Mouse (Mus musculus): ENCODE results near the gene Vipas39. TPM values are rescaled to one million over a fixed set of nuclear protein-coding genes. Genes with fewer than 3 reads are reported as not detected.
"Not testable (repeated sequence)": the region's sequence is repeated elsewhere in the genome, so short reads cannot be mapped to it uniquely, and the experiment has no call there.

Gene Vipas39
- polyA plus RNA-seq, 1 experiment = 23.7 TPM

DNA sequence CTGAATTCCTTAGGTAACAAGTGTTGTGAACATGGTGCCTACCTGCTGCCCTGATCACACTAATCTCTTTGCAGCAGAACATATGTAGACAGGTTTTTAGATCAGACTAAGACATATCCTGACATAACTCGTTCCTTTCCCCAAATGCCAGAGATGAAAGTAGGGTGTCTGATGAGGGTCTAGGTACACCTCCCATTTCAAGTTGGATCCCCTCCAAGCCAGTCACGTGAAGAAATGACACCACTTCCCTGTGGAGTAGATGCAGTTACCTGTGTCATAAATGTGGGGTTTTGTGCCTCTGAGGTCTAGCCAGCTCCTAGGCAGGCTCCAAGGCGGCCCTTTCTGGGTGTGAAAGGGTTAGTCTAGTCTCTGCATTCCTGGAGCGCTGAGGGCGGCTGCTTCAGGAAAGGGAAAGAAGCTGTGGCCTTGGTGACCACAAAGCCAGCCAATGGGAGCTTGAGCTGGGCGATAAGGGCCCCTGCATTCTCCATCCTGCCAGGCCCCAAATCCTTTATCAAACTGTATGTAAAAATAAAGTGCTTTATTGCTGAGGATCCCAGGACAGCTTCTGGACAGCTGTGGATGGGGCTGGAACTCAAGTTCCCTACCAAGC is 12.2 kb upstream of the Vipas39 start:
- no peak overlapping the region for H3K27ac ChIP-seq (ENCODE audit: control insufficient read depth, insufficient read depth, low read depth, low read length, poor library complexity)
- H3K4me3 ChIP-seq (replicated peaks; ENCODE audit: control insufficient read depth, low read depth, low read length) = no peak overlapping the region
- no peak for TF ChIP-seq POLR2A (IDR thresholded peaks at IDR 0.05; ENCODE audit: borderline replicate concordance, control insufficient read depth, low read depth, low read length)
- TF ChIP-seq CTCF (IDR thresholded peaks at IDR 0.05; ENCODE audit: control insufficient read depth, insufficient read depth, low read length) = no peak
- 9% methylated on average over 6 of the region's 6 CpGs for WGBS
- H3K4me1 ChIP-seq (ENCODE audit: control insufficient read depth, insufficient read depth, low read length) = no peaks in the 10 kb centered on the region

DNA sequence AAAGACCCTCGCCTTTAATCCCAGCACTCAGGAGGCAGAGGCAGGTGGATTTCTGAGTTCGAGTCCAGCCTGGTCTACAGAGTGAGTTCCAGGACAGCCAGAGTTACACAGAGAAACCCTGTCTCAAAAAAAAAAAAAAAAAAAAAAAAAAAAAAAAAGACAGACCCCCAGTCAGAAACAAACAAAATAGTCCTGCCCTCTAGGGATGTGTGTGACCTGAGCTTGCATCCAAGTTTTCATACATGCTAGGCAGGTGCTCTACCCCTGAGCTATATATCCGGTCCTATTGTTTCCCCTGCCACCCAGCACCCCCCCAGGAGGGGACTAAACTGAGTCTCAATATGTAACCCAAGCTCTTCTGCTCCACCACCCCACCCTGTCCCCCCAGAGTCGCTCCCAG is 11.2 kb upstream of the Vipas39 start:
- H3K27ac ChIP-seq (ENCODE audit: control insufficient read depth, insufficient read depth, low read depth, low read length, poor library complexity); H3K4me3 ChIP-seq (replicated peaks; ENCODE audit: control insufficient read depth, low read depth, low read length); H3K4me1 ChIP-seq (ENCODE audit: control insufficient read depth, insufficient read depth, low read length): not testable (repeated sequence)
- 73% methylated on average over 4 of the region's 4 CpGs for WGBS

DNA sequence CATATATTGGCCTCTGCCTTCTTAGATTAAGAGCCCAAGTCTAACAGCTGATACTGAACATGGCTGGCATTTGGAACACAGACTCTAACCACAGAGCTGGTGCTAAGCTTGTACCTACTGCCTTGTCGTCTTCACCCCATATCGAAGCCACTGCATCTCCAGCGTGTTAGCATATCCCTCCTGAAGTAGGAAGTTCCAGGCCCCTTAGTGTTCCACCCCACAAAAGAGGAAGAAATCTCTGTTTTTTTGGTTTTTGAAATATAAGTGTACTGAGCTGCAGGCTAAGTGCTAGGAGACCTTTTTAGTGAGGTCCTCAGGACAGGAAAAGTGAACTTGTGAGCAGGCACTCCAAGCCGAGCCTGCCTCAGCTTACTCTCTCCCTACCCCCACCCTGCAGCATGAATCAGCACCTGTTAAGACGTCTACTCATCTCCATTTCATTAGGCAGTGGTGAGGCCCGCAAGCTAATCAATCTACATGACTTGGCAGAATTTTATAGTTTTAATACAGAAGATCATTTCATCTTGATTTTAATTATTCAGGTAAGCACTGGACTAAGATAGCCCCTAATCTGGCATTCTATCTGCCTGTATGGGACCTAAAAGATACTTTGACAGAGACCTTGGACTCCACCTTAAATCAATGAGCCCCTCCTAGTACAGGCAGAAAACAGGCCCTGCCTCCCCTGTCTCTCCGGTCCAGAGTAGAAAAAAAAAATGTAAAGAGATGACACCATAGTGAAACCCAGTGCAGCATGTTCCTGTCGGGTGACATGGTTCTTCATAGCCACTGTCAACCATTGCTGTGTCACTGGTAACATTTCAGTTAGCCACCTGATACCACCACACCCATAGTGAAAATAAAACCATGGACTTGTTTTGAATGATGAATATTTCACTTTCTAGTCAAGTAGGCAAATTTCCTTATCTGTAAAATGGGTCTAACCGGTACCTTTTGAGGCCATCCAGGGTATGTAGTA is 9.1 kb upstream of the Vipas39 start:
- TF ChIP-seq POLR2A (IDR thresholded peaks at IDR 0.05; ENCODE audit: borderline replicate concordance, control insufficient read depth, low read depth, low read length) (no peak), CTCF (IDR thresholded peaks at IDR 0.05; ENCODE audit: control insufficient read depth, insufficient read depth, low read length) (no peak)

DNA sequence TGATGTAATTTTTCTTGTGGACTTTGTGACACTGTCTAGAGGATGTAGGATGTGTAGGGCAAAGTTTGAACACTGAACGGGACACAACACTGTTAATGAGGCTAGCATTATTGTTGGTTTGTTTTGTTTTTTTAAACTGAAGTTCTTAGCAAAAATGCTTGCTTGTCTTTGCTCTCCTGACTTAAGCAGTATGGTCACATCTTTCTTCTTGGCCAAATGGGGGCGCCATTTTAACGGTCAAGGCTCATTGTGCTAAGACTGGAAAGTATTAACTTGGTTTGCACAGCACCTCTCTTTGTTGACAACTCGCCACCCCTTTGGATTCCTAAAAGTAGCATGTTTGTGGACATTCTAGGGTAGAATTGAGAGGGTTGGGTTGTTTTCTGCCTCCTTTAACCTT is 1.6 kb upstream of the Vipas39 start:
- no peak overlapping the region for H3K4me3 ChIP-seq (replicated peaks; ENCODE audit: control insufficient read depth, low read depth, low read length)
- H3K27ac ChIP-seq (ENCODE audit: control insufficient read depth, insufficient read depth, low read depth, low read length, poor library complexity) = no peak overlapping the region
- H3K4me1 ChIP-seq (ENCODE audit: control insufficient read depth, insufficient read depth, low read length) = 0 out of 2 replicates have a peak, but pooled peaks cover 2% of the 10 kb centered on the region
- TF ChIP-seq CTCF (IDR thresholded peaks at IDR 0.05; ENCODE audit: control insufficient read depth, insufficient read depth, low read length) = no peak
- TF ChIP-seq POLR2A (IDR thresholded peaks at IDR 0.05; ENCODE audit: borderline replicate concordance, control insufficient read depth, low read depth, low read length) = no peak
- 18% methylated on average over 4 of the region's 4 CpGs for WGBS

More for the DNA sequence above, 9.1 kb upstream of the Vipas39 start:
- Histone ChIP-seq H3K4me1 (ENCODE audit: control insufficient read depth, insufficient read depth, low read length) (no peaks in the 10 kb centered on the region), H3K4me3 (replicated peaks; ENCODE audit: control insufficient read depth, low read depth, low read length) (no peak overlapping the region), H3K27ac (ENCODE audit: control insufficient read depth, insufficient read depth, low read depth, low read length, poor library complexity) (no peak overlapping the region)
- 48% methylated on average over 9 of the region's 9 CpGs for WGBS

DNA sequence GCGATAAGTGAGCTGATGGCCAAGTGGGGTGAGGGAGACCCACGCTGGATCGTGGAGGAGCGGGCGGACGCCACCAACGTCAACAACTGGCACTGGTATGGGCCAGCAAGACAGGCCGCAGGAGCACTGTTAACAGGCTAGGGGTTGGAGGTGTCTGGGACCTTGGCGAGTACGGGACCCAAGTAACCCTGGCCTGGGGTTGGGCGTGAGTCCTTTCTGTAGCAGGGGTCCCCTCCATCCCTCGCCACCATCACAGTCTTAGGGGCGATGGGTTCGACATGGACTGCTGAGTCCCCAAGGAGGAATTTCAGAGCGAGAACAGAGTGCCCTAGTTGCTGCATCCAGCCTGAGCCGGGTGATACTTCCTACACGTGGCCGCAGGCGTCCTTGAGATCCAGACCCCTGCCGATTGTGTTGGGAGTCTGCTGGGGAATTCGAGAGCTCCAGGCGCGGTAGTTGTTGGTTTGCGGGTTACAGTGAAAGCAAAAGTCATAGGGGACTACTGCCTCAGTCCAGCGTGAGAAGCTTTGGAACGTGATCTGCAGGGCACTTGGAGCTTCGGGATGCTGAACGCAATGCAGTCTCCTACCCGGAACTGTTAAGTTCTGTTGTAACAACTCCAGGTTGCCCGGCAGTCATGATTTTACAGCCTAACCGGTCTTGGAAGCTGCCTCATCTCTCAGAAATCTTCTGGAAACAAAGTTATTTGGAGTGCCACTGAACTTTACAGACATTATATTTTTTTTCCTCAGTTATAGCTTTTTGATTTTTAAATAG is 959 bp upstream of the Vipas39 start:
- TF ChIP-seq CTCF (IDR thresholded peaks at IDR 0.05; ENCODE audit: control insufficient read depth, insufficient read depth, low read length) = no peak
- TF ChIP-seq POLR2A (IDR thresholded peaks at IDR 0.05; ENCODE audit: borderline replicate concordance, control insufficient read depth, low read depth, low read length) = no peak
- Histone ChIP-seq H3K4me3 (replicated peaks; ENCODE audit: control insufficient read depth, low read depth, low read length) (peak overlapping the region; percentile 94), H3K27ac (ENCODE audit: control insufficient read depth, insufficient read depth, low read depth, low read length, poor library complexity) (peak overlapping the region; percentile 82), H3K4me1 (ENCODE audit: control insufficient read depth, insufficient read depth, low read length) (0 out of 2 replicates have a peak, but pooled peaks cover 2% of the 10 kb centered on the region)
- WGBS = under 1% methylated on average over 31 of the region's 31 CpGs

DNA sequence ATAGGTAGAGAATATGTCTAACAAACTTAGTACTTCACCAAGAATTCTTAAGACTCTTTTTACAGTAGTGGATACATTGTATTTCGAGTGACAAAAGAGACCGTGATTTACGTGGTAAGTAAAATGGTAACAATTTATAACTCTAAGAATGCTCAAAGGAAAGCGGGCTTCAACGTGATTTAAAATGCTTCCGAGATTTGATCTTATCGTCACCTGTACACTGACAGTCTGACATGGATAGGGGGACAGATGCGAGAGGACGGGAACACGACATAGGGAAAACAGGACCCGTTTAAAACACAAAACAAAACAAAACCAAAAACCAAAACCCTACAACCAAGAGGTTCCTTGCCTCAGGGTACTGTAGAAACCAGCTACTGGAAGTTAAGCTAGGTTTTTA is 612 bp downstream of the Vipas39 start:
- 18% methylated on average over 11 of the region's 11 CpGs for WGBS
- H3K27ac ChIP-seq (ENCODE audit: control insufficient read depth, insufficient read depth, low read depth, low read length, poor library complexity) = no peak overlapping the region
- TF ChIP-seq POLR2A (IDR thresholded peaks at IDR 0.05; ENCODE audit: borderline replicate concordance, control insufficient read depth, low read depth, low read length) (no peak), CTCF (IDR thresholded peaks at IDR 0.05; ENCODE audit: control insufficient read depth, insufficient read depth, low read length) (no peak)
- peaks cover 5% of the 10 kb centered on the region; the same call in 1 of the 2 replicates for H3K4me1 ChIP-seq (ENCODE audit: control insufficient read depth, insufficient read depth, low read length)
- peak overlapping the region; percentile 94 for H3K4me3 ChIP-seq (replicated peaks; ENCODE audit: control insufficient read depth, low read depth, low read length)

DNA sequence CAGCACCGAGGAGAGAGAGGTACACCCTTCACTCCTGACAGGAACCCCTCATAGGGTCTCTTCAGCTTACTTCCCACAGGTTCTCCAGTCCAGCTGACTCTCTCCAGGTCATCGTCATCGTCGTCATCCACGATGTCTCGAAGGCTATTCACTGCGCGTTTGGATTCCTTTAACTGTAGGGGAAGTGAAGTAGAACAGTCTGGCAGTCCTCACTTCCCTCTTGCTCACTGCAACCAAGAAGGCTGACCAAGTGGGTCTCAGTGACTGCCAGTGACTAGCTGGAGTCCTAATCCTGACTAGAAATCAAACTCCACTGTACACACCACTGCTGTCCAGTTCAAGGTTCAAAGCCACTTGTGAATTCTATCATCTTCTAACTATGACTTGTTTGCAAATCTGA is 5.5 kb downstream of the Vipas39 start:
- Histone ChIP-seq H3K27ac (ENCODE audit: control insufficient read depth, insufficient read depth, low read depth, low read length, poor library complexity) (no peak overlapping the region), H3K4me1 (ENCODE audit: control insufficient read depth, insufficient read depth, low read length) (peaks cover 3% of the 10 kb centered on the region; the same call in 1 of the 2 replicates), H3K4me3 (replicated peaks; ENCODE audit: control insufficient read depth, low read depth, low read length) (no peak overlapping the region)
- TF ChIP-seq POLR2A (IDR thresholded peaks at IDR 0.05; ENCODE audit: borderline replicate concordance, control insufficient read depth, low read depth, low read length) = no peak
- no peak for TF ChIP-seq CTCF (IDR thresholded peaks at IDR 0.05; ENCODE audit: control insufficient read depth, insufficient read depth, low read length)
- WGBS = 89% methylated on average over 8 of the region's 8 CpGs

DNA sequence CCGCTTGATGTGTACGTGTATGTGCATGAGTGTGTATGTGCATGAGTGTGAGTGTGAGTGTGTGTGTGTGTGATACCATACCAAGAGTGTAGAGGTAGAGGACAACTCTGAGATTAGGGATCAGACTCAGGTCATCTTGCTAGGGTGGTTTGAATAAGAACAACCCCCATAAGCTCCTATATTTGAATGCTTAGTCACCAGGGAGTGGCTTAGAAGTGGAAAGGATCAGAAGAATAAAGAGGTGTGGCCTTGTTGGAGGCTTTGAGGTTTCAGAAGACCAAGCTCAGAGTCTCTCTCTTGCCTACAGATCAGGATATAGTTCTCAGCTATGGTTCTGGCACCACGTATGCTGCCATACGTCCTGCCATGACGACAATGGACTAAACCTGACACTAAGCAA is 9.4 kb downstream of the Vipas39 start:
- 89% methylated on average over 5 of the region's 5 CpGs for WGBS
- peaks cover 2% of the 10 kb centered on the region; the same call in 1 of the 2 replicates for H3K4me1 ChIP-seq (ENCODE audit: control insufficient read depth, insufficient read depth, low read length)
- no peak for TF ChIP-seq POLR2A (IDR thresholded peaks at IDR 0.05; ENCODE audit: borderline replicate concordance, control insufficient read depth, low read depth, low read length)
- no peak for TF ChIP-seq CTCF (IDR thresholded peaks at IDR 0.05; ENCODE audit: control insufficient read depth, insufficient read depth, low read length)
- no peak overlapping the region for H3K27ac ChIP-seq (ENCODE audit: control insufficient read depth, insufficient read depth, low read depth, low read length, poor library complexity)
- H3K4me3 ChIP-seq (replicated peaks; ENCODE audit: control insufficient read depth, low read depth, low read length) = no peak overlapping the region
